In the genomic region with DNA sequence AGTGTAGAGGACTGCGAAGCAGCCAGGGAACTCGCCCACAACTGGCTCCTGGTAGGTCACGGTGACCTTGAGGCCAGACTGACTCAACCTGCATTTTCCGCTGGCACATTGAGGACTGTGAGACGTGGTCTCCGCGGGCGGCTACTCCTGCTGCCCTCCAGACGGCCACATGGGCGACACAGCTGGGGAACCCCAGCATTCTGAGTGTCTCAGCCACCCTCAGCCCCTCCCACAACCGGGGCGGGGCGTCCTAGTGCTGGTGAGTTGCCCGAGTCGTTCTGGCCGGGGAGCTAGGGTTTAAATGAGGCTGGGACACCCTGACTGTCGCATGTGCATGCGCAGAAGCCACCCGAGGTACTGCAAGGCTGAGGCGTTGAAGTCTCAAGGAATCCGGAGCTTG, we compare ENCODE assay signal across 9 mouse cellular contexts.
DNase-seq lines count a peak whose midpoint lies in the region; ATAC-seq and TF ChIP-seq lines count a peak whose summit lies in the region.
"Had no signal": no experiment of that assay in that cellular context is flagged by ENCODE, and none has a peak within 500 bp of the region (broad histone marks: within the 10 kb centered on the region; RNA-seq: fewer than 3 reads in every experiment).

No protein-coding gene starts in this region.

- no peaks in the 10 kb centered on the region for H3K9me3 ChIP-seq in kidney, embryonic 15.5 days (replicated peaks)
- no peaks in the 10 kb centered on the region for H3K9me3 ChIP-seq in midbrain, embryonic 16.5 days (replicated peaks; ENCODE audit: control insufficient read depth, low read length, poor library complexity, severe bottlenecking)

- peak; percentile 68 for DNase-seq in kidney, adult 2 months
- peak; percentile 89 for DNase-seq in ES-CJ7 (ENCODE audit: low read depth, low spot score)
- DNase-seq in gastrocnemius, postnatal 14 days: peak; percentile 40
- peak; percentile 40 for DNase-seq in lung, postnatal 25 days (ENCODE audit: low spot score)
- no peak for DNase-seq in Muller cell, postnatal 12 days (ENCODE audit: inconsistent ontology term)
- no peak for DNase-seq in left cerebral cortex, postnatal 14 days (ENCODE audit: low spot score in 2 of 2)
- DNase-seq: cerebellum, adult 8-10 months had no signal

- WGBS in kidney, adult 2 months: 86% methylated on average over 21 of the region's 21 CpGs
- 91% methylated on average over 21 of the region's 21 CpGs for WGBS in kidney, embryonic 15.5 days
- 90% methylated on average over 21 of the region's 21 CpGs for WGBS in midbrain, embryonic 16.5 days

- no peak overlapping the region for H3K4me3 ChIP-seq in kidney, adult 2 months (ENCODE audit: insufficient read depth, low read depth, low read length)
- no peak overlapping the region for H3K4me3 ChIP-seq in kidney, embryonic 15.5 days (replicated peaks)
- no peak overlapping the region for H3K4me3 ChIP-seq in midbrain, embryonic 16.5 days (ENCODE audit: low read depth, low read length)

- H3K4me2 ChIP-seq in kidney, embryonic 15.5 days: no peak overlapping the region
- no peak overlapping the region for H3K4me2 ChIP-seq in midbrain, embryonic 16.5 days (ENCODE audit: low read length)

- no peak for ATAC-seq in kidney, embryonic 15.5 days (replicated peaks; ENCODE audit: low FRiP score)
- ATAC-seq in midbrain, embryonic 16.5 days: no peak

- intact Hi-C loops in gastrocnemius, postnatal 14 days (cut with DNase I; ENCODE audit: low total_unique reads): no loop called here
- intact Hi-C loops in left cerebral cortex, postnatal 14 days (cut with DNase I): no loop called here

- H3K27ac ChIP-seq in kidney, adult 2 months (ENCODE audit: insufficient read depth, low read depth, low read length): no peak overlapping the region
- no peak overlapping the region for H3K27ac ChIP-seq in kidney, embryonic 15.5 days
- H3K27ac ChIP-seq in midbrain, embryonic 16.5 days (ENCODE audit: low read length): no peak overlapping the region

- no peaks in the 10 kb centered on the region for H3K4me1 ChIP-seq in kidney, adult 2 months (ENCODE audit: control insufficient read depth, insufficient read depth, low read length)
- H3K4me1 ChIP-seq in kidney, embryonic 15.5 days: no peaks in the 10 kb centered on the region
- no peaks in the 10 kb centered on the region for H3K4me1 ChIP-seq in midbrain, embryonic 16.5 days (ENCODE audit: control insufficient read depth, insufficient read depth, low read length)

- no peak for TF ChIP-seq CTCF in kidney, adult 2 months (conservative IDR thresholded peaks at IDR 0.05; ENCODE audit: insufficient read depth, insufficient read length, low read depth, low read length)

- no peaks in the 10 kb centered on the region for H3K27me3 ChIP-seq in kidney, adult 2 months (replicated peaks; ENCODE audit: control insufficient read depth, insufficient read depth, low read length)
- no peaks in the 10 kb centered on the region for H3K27me3 ChIP-seq in kidney, embryonic 15.5 days
- H3K27me3 ChIP-seq in midbrain, embryonic 16.5 days (ENCODE audit: control insufficient read depth, insufficient read depth, low read depth, low read length): no peaks in the 10 kb centered on the region

- TF ChIP-seq POLR2A in kidney, adult 2 months (IDR thresholded peaks at IDR 0.05; ENCODE audit: low read depth, low read length): no peak

- H3K36me3 ChIP-seq in kidney, adult 2 months (ENCODE audit: control insufficient read depth, insufficient read depth, low read length): no peaks in the 10 kb centered on the region
- H3K36me3 ChIP-seq in kidney, embryonic 15.5 days: no peaks in the 10 kb centered on the region
- no peaks in the 10 kb centered on the region for H3K36me3 ChIP-seq in midbrain, embryonic 16.5 days (ENCODE audit: control insufficient read depth, insufficient read depth, low read length)

- H3K9ac ChIP-seq in kidney, embryonic 15.5 days: no peak overlapping the region
- no peak overlapping the region for H3K9ac ChIP-seq in midbrain, embryonic 16.5 days (ENCODE audit: low read depth, low read length)

Comparison
In these comparisons a context has a peak if more than half of its experiments do, and no peak if none do; other contexts are left out.
1. DNase-seq: peak in kidney, adult 2 months (single experiment), ES-CJ7 (single experiment), gastrocnemius, postnatal 14 days (single experiment) and lung, postnatal 25 days (single experiment); none in Muller cell, postnatal 12 days (single experiment) and left cerebral cortex, postnatal 14 days (0 of 2).